Mouse (Mus musculus) lung, adult 18-20 months (tissue): ENCODE measurements around the gene Rbm38.

ENCODE experiments used
- DNase-seq, 2 experiments: peaks; one replicate each; pipeline ENCODE4 v3.0.0; 2022; ENCODE audit warnings: mixed read lengths in 2 of 2

Rbm38 gene

GRCm38 (mm10) chr2:173037827-173038607 lies 17.7 kb downstream of the Rbm38 start:
- no peak for DNase-seq

- DNase-seq = no peak
Measured at GRCm38 (mm10) chr2:173039041-173039440, 18.7 kb downstream of the Rbm38 start.

GRCm38 (mm10) chr2:173040803-173041202 lies 20.5 kb downstream of the Rbm38 start:
- no peak for DNase-seq

- DNase-seq = no peak
Measured at GRCm38 (mm10) chr2:173041242-173041641, 20.9 kb downstream of the Rbm38 start.

- no peak for DNase-seq
Measured at GRCm38 (mm10) chr2:173041893-173042292, 21.6 kb downstream of the Rbm38 start.

GRCm38 (mm10) chr2:173042504-173043162 lies 22.3 kb downstream of the Rbm38 start:
- no peak for DNase-seq

- peak; percentile 41 to 60 for DNase-seq
Measured at GRCm38 (mm10) chr2:173044198-173044970, 24.1 kb downstream of the Rbm38 start.

GRCm38 (mm10) chr2:173046582-173047297 lies 26.4 kb downstream of the Rbm38 start:
- peak; percentile 30 to 42 for DNase-seq

GRCm38 (mm10) chr2:173047471-173047870 lies 27.2 kb downstream of the Rbm38 start:
- no peak for DNase-seq

GRCm38 (mm10) chr2:173048041-173048745 lies 27.9 kb downstream of the Rbm38 start:
- no peak for DNase-seq

- no peak for DNase-seq
Measured at GRCm38 (mm10) chr2:173049231-173049630, 28.9 kb downstream of the Rbm38 start.

- no peak for DNase-seq
Measured at GRCm38 (mm10) chr2:173049817-173050216, 29.5 kb downstream of the Rbm38 start.

- no peak for DNase-seq
Measured at GRCm38 (mm10) chr2:173050604-173051382, 30.5 kb downstream of the Rbm38 start.

GRCm38 (mm10) chr2:173052881-173053280 lies 32.6 kb downstream of the Rbm38 start:
- no peak for DNase-seq

GRCm38 (mm10) chr2:173053846-173054245 lies 33.5 kb downstream of the Rbm38 start:
- no peak for DNase-seq

- DNase-seq = no peak
Measured at GRCm38 (mm10) chr2:173056303-173056881, 36.1 kb downstream of the Rbm38 start.

- no peak for DNase-seq
Measured at GRCm38 (mm10) chr2:173056882-173057315, 36.6 kb downstream of the Rbm38 start.

GRCm38 (mm10) chr2:173057623-173058022 lies 37.3 kb downstream of the Rbm38 start:
- no peak for DNase-seq

GRCm38 (mm10) chr2:173058263-173058662 lies 38.0 kb downstream of the Rbm38 start:
- DNase-seq = no peak

- DNase-seq = no peak
Measured at GRCm38 (mm10) chr2:173060450-173060849, 40.2 kb downstream of the Rbm38 start.
